Mouse (Mus musculus): ENCODE measurements around the gene Cmtm5. TPM values are rescaled to one million over a fixed set of nuclear protein-coding genes. Genes with fewer than 3 reads are reported as not detected.

The Cmtm5 gene
- polyA plus RNA-seq, 2 experiments: 18.6 to 22.7 TPM

GRCm38 (mm10) chr14:54925349-54926342 lies 10.4 kb upstream of the Cmtm5 start, which contains the start of gene Efs:
Efs (minus strand) TSS chr14:54926126.
- peak; percentile 68 for DNase-seq (ENCODE audit: low spot score)
- H3K27ac ChIP-seq (replicated peaks; ENCODE audit: low read depth, low read length): peak within 1 kb of the TSS; percentile 100
- WGBS: 2% methylated on average over 40 of the region's 57 CpGs
- peak; percentile 49 for ATAC-seq (ENCODE audit: low FRiP score, low read depth)
- H3K9ac ChIP-seq (ENCODE audit: low read depth, low read length, severe bottlenecking): peak within 1 kb of the TSS; percentile 95
- peak within 1 kb of the TSS; percentile 65 for H3K4me3 ChIP-seq (replicated peaks; ENCODE audit: low read length)
- TF ChIP-seq POLR2A (IDR thresholded peaks at IDR 0.05; ENCODE audit: borderline replicate concordance, extremely low read depth, insufficient read depth, insufficient read length): no peak
- peak within 1 kb of the TSS; percentile 96 for H3K4me2 ChIP-seq (replicated peaks; ENCODE audit: low read depth, low read length, severe bottlenecking)
- H3K36me3 ChIP-seq (ENCODE audit: control insufficient read depth, insufficient read depth, low read length): peaks cover 19% of the 10 kb centered on the region
- H3K27me3 ChIP-seq (ENCODE audit: control insufficient read depth, insufficient read depth, low read length): no peaks in the 10 kb centered on the region
- H3K9me3 ChIP-seq (ENCODE audit: control insufficient read depth, low read length): peaks cover 6% of the 10 kb centered on the region
- peaks cover 26% of the 10 kb centered on the region for H3K4me1 ChIP-seq (ENCODE audit: control insufficient read depth, insufficient read depth, low read length)

- H3K9ac ChIP-seq (ENCODE audit: low read depth, low read length, severe bottlenecking): peak overlapping the region; percentile 95
- peaks cover under 1% of the 10 kb centered on the region; the same call in 1 of the 2 replicates for H3K9me3 ChIP-seq (ENCODE audit: control insufficient read depth, low read length)
- peak overlapping the region; percentile 100 for H3K27ac ChIP-seq (replicated peaks; ENCODE audit: low read depth, low read length)
- peaks cover 26% of the 10 kb centered on the region for H3K4me1 ChIP-seq (ENCODE audit: control insufficient read depth, insufficient read depth, low read length)
- H3K27me3 ChIP-seq (ENCODE audit: control insufficient read depth, insufficient read depth, low read length): no peaks in the 10 kb centered on the region
- 2% methylated on average over 31 of the region's 58 CpGs for WGBS
- TF ChIP-seq POLR2A (IDR thresholded peaks at IDR 0.05; ENCODE audit: borderline replicate concordance, extremely low read depth, insufficient read depth, insufficient read length): peak; percentile 54; the same call in 1 of the 2 replicates
- H3K4me2 ChIP-seq (replicated peaks; ENCODE audit: low read depth, low read length, severe bottlenecking): peak overlapping the region; percentile 96
- DNase-seq (ENCODE audit: low spot score): peak; percentile 89
- peak overlapping the region; percentile 65 for H3K4me3 ChIP-seq (replicated peaks; ENCODE audit: low read length)
- peak; percentile 84 for ATAC-seq (ENCODE audit: low FRiP score, low read depth)
- H3K36me3 ChIP-seq (ENCODE audit: control insufficient read depth, insufficient read depth, low read length): peaks cover 10% of the 10 kb centered on the region
These were observed 9.5 kb upstream of the Cmtm5 start for GRCm38 (mm10) chr14:54926401-54927158.

GRCm38 (mm10) chr14:54927296-54927695 lies 8.8 kb upstream of the Cmtm5 start:
- DNase-seq (ENCODE audit: low spot score): no peak
- peak overlapping the region; percentile 96 for H3K4me2 ChIP-seq (replicated peaks; ENCODE audit: low read depth, low read length, severe bottlenecking)
- H3K27me3 ChIP-seq (ENCODE audit: control insufficient read depth, insufficient read depth, low read length): no peaks in the 10 kb centered on the region
- H3K27ac ChIP-seq (replicated peaks; ENCODE audit: low read depth, low read length): peak overlapping the region; percentile 100
- peak overlapping the region; percentile 65 for H3K4me3 ChIP-seq (replicated peaks; ENCODE audit: low read length)
- peaks cover 3% of the 10 kb centered on the region for H3K36me3 ChIP-seq (ENCODE audit: control insufficient read depth, insufficient read depth, low read length)
- no peaks in the 10 kb centered on the region for H3K9me3 ChIP-seq (ENCODE audit: control insufficient read depth, low read length)
- WGBS: 6% methylated on average over 7 of the region's 7 CpGs
- H3K4me1 ChIP-seq (ENCODE audit: control insufficient read depth, insufficient read depth, low read length): peaks cover 26% of the 10 kb centered on the region
- ATAC-seq (ENCODE audit: low FRiP score, low read depth): no peak
- peak overlapping the region; percentile 95 for H3K9ac ChIP-seq (ENCODE audit: low read depth, low read length, severe bottlenecking)
- no peak for TF ChIP-seq POLR2A (IDR thresholded peaks at IDR 0.05; ENCODE audit: borderline replicate concordance, extremely low read depth, insufficient read depth, insufficient read length)

GRCm38 (mm10) chr14:54929801-54930200 lies 6.3 kb upstream of the Cmtm5 start:
- Histone ChIP-seq H3K27me3 (ENCODE audit: control insufficient read depth, insufficient read depth, low read length) (no peaks in the 10 kb centered on the region), H3K27ac (replicated peaks; ENCODE audit: low read depth, low read length) (no peak overlapping the region)
- WGBS: 67% methylated on average over 5 of the region's 5 CpGs

GRCm38 (mm10) chr14:54930431-54930830 lies 5.6 kb upstream of the Cmtm5 start:
- Histone ChIP-seq H3K27me3 (ENCODE audit: control insufficient read depth, insufficient read depth, low read length) (no peaks in the 10 kb centered on the region), H3K4me2 (replicated peaks; ENCODE audit: low read depth, low read length, severe bottlenecking) (no peak overlapping the region), H3K9me3 (ENCODE audit: control insufficient read depth, low read length) (no peaks in the 10 kb centered on the region), H3K4me1 (ENCODE audit: control insufficient read depth, insufficient read depth, low read length) (peaks cover 23% of the 10 kb centered on the region), H3K4me3 (replicated peaks; ENCODE audit: low read length) (no peak overlapping the region), H3K27ac (replicated peaks; ENCODE audit: low read depth, low read length) (no peak overlapping the region), H3K36me3 (ENCODE audit: control insufficient read depth, insufficient read depth, low read length) (no peaks in the 10 kb centered on the region), H3K9ac (ENCODE audit: low read depth, low read length, severe bottlenecking) (no peak overlapping the region)
- no peak for DNase-seq (ENCODE audit: low spot score)
- no peak for TF ChIP-seq POLR2A (IDR thresholded peaks at IDR 0.05; ENCODE audit: borderline replicate concordance, extremely low read depth, insufficient read depth, insufficient read length)
- WGBS: 31% methylated on average over 2 of the region's 2 CpGs
- ATAC-seq (ENCODE audit: low FRiP score, low read depth): no peak

More at GRCm38 (mm10) chr14:54929801-54930200, 6.3 kb upstream of the Cmtm5 start:
- no peak overlapping the region for H3K4me3 ChIP-seq (replicated peaks; ENCODE audit: low read length)
- no peak for TF ChIP-seq POLR2A (IDR thresholded peaks at IDR 0.05; ENCODE audit: borderline replicate concordance, extremely low read depth, insufficient read depth, insufficient read length)
- DNase-seq (ENCODE audit: low spot score) (no peak), ATAC-seq (ENCODE audit: low FRiP score, low read depth) (no peak)
- peaks cover 22% of the 10 kb centered on the region for H3K4me1 ChIP-seq (ENCODE audit: control insufficient read depth, insufficient read depth, low read length)
- no peak overlapping the region for H3K9ac ChIP-seq (ENCODE audit: low read depth, low read length, severe bottlenecking)
- H3K9me3 ChIP-seq (ENCODE audit: control insufficient read depth, low read length): no peaks in the 10 kb centered on the region
- H3K36me3 ChIP-seq (ENCODE audit: control insufficient read depth, insufficient read depth, low read length): no peaks in the 10 kb centered on the region
- no peak overlapping the region for H3K4me2 ChIP-seq (replicated peaks; ENCODE audit: low read depth, low read length, severe bottlenecking)
